Mouse (Mus musculus): ENCODE data around the gene Gldn.

The Gldn gene

GRCm38 (mm10) chr9:54286331-54286987 is at the start of gene Gldn:
Gene Gldn (plus strand): TSS chr9:54286486.
- TF ChIP-seq GATA4 (IDR thresholded peaks at IDR 0.05; ENCODE audit: insufficient replicate concordance, low read length) = no peak

- TF ChIP-seq GATA4 (IDR thresholded peaks at IDR 0.05; ENCODE audit: insufficient replicate concordance, low read length) = no peak
These were observed 41.2 kb upstream of the Gldn start for GRCm38 (mm10) chr9:54244869-54245665.

- TF ChIP-seq GATA4 (IDR thresholded peaks at IDR 0.05; ENCODE audit: insufficient replicate concordance, low read length) = no peak
These were observed 21.5 kb upstream of the Gldn start for GRCm38 (mm10) chr9:54264754-54265153.

- no peak for TF ChIP-seq GATA4 (IDR thresholded peaks at IDR 0.05; ENCODE audit: insufficient replicate concordance, low read length)
These were observed 18.3 kb upstream of the Gldn start, which contains the start of gene Cyp19a1 for GRCm38 (mm10) chr9:54268010-54268409. Gene Cyp19a1 (minus strand): TSS chr9:54268110.

- no peak for TF ChIP-seq GATA4 (IDR thresholded peaks at IDR 0.05; ENCODE audit: insufficient replicate concordance, low read length)
These were observed 16.3 kb upstream of the Gldn start for GRCm38 (mm10) chr9:54269987-54270386.

GRCm38 (mm10) chr9:54270889-54271288 is 15.4 kb upstream of the Gldn start:
- TF ChIP-seq GATA4 (IDR thresholded peaks at IDR 0.05; ENCODE audit: insufficient replicate concordance, low read length) = no peak

DNA sequence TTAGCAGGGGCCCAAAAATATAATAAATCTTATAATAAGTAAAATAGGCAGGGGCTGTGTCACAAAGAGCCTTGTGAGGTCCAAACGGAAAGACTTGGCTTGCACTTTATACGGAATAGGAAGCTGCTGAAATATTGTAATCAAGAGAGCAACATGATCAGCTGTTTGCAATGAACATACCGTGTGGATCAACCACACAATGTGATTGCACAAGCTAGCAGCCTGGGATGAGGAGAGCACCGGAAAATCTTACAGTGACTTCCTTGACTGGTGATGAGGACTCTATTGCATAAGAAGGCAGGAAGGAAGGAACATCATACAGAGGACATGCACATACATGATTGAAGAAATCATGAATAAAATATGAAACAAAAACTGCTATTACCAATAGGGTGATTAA is 11.0 kb upstream of the Gldn start:
- TF ChIP-seq GATA4 (IDR thresholded peaks at IDR 0.05; ENCODE audit: insufficient replicate concordance, low read length) = no peak

DNA sequence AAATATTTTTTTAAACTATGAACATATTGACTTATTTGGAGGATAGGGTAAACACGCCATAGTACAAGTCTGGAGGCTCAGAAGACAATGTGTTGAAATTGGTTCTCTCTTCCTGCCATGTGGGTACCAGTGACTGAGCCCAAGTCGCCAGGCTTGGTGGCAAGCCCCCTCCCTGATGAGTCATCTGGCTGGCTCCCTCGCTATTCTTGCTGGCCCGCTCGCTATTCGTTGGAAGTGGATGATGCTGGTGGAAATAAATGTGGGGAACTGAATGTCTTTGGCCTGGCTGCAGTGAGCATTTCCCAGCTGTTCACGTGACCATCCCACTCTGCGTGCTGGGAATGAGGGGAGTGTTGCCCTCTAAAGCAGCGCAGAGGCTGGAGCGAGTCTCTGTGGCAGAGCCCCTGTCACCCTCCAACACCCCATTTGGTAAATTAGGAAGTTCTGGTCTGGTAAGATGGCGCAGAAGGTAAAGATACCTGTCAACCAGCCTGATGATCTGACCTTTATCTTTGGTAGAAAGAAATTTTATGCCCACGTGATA is 7.2 kb upstream of the Gldn start:
- no peak for TF ChIP-seq GATA4 (IDR thresholded peaks at IDR 0.05; ENCODE audit: insufficient replicate concordance, low read length)

DNA sequence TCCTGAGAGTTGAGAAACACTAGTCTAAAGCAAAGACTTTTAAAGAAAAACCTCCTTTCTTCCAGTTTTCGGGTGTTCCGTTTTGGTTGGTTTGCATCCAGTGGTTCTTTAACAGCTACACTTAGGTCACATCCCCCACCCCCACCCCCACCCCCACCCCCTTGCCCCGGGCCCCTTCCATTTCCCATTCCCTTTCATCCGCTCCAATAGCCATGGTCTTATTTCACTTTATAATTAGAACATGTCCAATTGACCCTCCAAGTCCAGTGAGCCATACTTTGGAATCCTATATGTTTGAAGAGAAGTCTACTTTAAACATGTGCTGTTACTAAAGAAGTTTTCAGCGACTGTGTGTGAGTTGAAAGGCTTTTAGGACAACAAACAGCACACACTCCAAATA is 1.5 kb downstream of the Gldn start:
- no peak for TF ChIP-seq GATA4 (IDR thresholded peaks at IDR 0.05; ENCODE audit: insufficient replicate concordance, low read length)

DNA sequence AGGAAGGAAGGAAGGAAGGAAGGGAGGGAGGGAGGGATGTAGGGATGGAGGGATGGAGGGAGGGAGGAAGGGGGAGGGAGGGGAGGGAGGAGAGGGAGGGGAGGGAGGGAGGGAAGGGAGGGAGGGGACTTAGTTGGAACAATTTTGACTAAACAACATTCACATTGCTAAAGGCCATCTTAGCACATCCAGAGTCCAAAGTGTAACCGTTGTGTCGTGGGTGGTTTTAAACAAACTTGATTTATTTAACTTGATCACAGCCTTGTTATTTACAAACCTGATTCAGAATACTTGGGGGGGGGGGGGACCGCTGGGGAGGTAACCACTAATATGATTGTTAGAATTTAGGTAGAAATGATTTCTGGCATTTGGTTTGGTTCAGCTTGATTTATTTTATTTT is 13.1 kb downstream of the Gldn start:
- no peak for TF ChIP-seq GATA4 (IDR thresholded peaks at IDR 0.05; ENCODE audit: insufficient replicate concordance, low read length)

GRCm38 (mm10) chr9:54299792-54300191 is 13.5 kb downstream of the Gldn start:
- TF ChIP-seq GATA4 (IDR thresholded peaks at IDR 0.05; ENCODE audit: insufficient replicate concordance, low read length) = no peak

DNA sequence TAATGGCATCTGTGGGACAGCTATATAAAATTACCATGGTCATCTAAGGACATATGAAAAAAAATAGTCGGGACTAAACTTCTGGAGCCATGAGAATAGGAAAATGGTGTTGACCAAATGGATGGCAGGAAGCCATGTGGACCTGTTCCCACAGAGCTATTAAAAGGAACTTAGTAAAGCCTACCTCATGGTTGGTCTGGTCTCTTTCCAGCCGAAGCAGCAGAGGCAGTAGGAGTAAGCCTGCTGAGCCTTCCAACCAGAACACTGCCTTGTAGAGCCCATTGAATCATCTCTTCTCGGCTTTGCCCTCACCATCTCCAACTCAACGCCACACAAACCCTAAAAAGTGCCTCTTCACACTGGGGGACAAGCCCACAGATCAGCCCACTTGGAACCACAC is 15.0 kb downstream of the Gldn start:
- no peak for TF ChIP-seq GATA4 (IDR thresholded peaks at IDR 0.05; ENCODE audit: insufficient replicate concordance, low read length)

DNA sequence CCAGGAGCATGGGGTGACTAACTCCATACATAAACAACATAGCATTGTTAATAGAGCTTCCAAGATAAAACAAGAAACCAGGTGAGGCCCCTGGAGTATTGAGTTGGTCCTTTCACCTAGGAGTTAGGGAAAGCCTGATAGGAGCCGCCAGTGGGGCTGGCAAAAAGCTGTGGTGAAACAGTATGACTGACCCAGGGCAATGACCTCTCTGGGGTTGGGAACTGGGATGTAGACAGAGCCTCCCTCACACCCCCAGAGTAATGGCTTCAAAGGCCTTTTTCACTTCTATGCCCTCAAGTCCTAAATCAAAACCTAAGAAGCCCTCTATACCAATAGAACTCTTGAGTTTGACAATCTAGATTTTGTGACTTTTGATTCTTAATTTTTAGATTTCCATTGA is 21.9 kb downstream of the Gldn start:
- no peak for TF ChIP-seq GATA4 (IDR thresholded peaks at IDR 0.05; ENCODE audit: insufficient replicate concordance, low read length)

DNA sequence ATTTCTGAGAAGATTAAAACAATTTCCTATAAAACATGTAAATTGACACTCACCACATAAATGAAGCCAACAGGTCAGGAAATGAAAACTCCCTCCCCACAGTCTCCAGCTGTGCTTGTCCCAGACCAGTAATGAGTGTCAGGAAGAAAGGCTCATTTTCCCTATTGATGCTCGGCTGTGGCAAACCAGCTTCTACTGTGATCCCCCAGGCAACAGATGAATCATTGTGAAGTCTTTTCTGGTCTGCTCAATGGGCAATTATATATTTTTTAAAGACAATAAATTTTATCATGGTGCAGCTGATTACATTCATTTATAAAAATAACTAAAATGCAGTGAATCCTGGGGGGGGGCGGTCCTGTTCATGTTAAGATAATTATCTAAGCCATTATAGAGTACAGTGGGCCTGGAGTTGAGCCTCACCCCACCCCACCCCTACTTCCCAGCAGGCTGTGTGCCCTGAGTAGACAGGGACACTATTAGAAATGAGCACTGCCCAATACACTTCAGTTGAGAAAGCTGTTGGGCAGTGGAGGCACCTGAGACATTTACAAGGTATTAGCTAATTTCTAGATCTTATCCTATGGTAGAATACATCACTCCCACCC is 22.6 kb downstream of the Gldn start:
- no peak for TF ChIP-seq GATA4 (IDR thresholded peaks at IDR 0.05; ENCODE audit: insufficient replicate concordance, low read length)

GRCm38 (mm10) chr9:54316363-54316762 is 30.1 kb downstream of the Gldn start:
- no peak for TF ChIP-seq GATA4 (IDR thresholded peaks at IDR 0.05; ENCODE audit: insufficient replicate concordance, low read length)

DNA sequence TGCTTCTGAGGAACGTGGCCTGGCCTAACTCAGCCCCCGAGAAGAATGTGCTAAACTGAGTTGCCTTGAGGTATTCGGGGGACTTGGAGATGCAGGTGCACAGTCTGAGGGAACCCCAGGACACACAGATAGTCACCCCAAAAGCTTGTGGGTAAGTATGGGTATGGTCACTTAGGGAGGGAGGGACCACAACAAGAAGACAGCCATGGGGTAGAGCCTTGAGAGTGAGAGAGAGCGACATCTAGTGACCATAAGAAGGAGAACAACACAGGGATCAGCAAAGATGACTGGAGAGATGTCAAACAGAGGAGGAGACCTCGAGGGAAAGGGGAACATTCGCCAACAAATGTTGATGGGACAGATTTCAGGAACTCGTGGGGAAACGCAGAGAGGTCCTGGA is 37.2 kb downstream of the Gldn start:
- no peak for TF ChIP-seq GATA4 (IDR thresholded peaks at IDR 0.05; ENCODE audit: insufficient replicate concordance, low read length)
